Mouse (Mus musculus) brown adipose tissue, adult 24 weeks (tissue): Measurements from ENCODE around the gene Pnrc2. TPM values are rescaled to one million over a fixed set of nuclear protein-coding genes. Genes with fewer than 3 reads are reported as not detected.

Source experiments
- H3K27ac ChIP-seq: fragments of 200-500 bp; replicated peaks from 2 replicates; pipeline ENCODE4 v1.5.1; 2012; ENCODE audit warnings: low read depth, mild to moderate bottlenecking, low read length
- H3K4me1 ChIP-seq: fragments of 200-500 bp; 2 replicates; pipeline ENCODE4 v1.6.1; 2012; ENCODE audit warnings: low read length, mixed read lengths; ENCODE audit not compliant: control insufficient read depth, insufficient read depth, insufficient read length
- H3K4me3 ChIP-seq: fragments of 200-500 bp; 2 replicates; pipeline ENCODE4 v1.5.1; 2012; ENCODE audit warnings: low read depth, mild to moderate bottlenecking, low read length, moderate library complexity; ENCODE audit not compliant: insufficient read depth
- polyA plus RNA-seq: library from polyadenylated mRNA; stranded (reverse); fragments of >200 nt; gene quantifications from 2 replicates; pipeline ENCODE4 v1.2.4, GENCODE M21; 2012; ENCODE audit not compliant: missing spikeins, insufficient read depth, insufficient read length

The Pnrc2 gene
- polyA plus RNA-seq, 1 experiment = 86.4 TPM

GRCm38 (mm10) chr4:135883881-135884516, 10.3 kb upstream of the Pnrc2 start:
- Histone ChIP-seq H3K27ac (peak overlapping the region; percentile 91), H3K4me1 (peaks cover 23% of the 10 kb centered on the region), H3K4me3 (no peak overlapping the region)

DNA sequence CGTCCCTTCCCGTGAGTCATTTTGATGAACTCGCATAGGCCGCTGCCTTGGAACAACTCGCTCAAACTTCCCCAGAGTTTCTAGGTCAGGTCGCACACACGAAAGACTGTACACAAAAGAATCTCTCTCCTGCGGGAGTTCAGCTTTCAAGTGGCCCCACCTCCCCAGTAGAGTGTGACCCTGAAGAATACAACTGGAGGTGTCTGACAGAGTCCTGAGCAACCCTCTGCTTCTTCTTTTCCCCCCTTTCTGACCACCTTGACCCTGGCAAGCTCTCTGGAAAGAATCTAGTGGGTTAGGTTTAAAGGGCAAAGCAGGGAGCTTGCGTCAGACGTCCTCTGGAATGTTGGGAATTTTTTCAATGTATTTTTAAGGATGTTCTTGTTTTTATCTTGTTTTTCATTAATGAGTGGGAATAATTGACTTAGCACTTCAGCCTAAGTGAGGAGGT, 9.8 kb upstream of the Pnrc2 start:
- H3K27ac ChIP-seq = peak overlapping the region; percentile 91
- H3K4me3 ChIP-seq = no peak overlapping the region
- peaks cover 23% of the 10 kb centered on the region for H3K4me1 ChIP-seq

DNA sequence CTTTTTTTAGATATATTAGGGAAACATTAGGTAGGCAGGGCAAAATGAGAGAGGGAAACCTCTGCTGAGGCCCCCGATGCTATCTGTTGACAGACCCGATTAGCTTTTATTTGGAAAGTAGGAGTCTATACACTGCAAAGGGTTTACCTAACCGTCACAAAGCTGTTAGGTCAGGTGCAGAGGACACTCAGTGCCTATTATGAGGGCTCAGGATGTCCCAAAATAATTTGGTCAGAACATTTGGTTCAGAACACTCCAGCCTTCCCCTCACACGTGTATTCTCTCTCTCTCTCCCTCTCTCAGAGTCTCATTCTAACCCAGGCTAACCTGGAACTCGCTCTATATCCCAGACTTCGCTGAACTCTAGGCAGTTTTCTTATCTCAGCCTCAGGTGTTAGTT, 8.4 kb upstream of the Pnrc2 start:
- H3K4me3 ChIP-seq = no peak overlapping the region
- no peak overlapping the region for H3K27ac ChIP-seq
- peaks cover 24% of the 10 kb centered on the region for H3K4me1 ChIP-seq

- Histone ChIP-seq H3K27ac (no peak overlapping the region), H3K4me1 (peaks cover 29% of the 10 kb centered on the region), H3K4me3 (no peak overlapping the region)
Measured at GRCm38 (mm10) chr4:135880576-135880975, 6.9 kb upstream of the Pnrc2 start.

- H3K27ac ChIP-seq = no peak overlapping the region
- H3K4me1 ChIP-seq = peaks cover 28% of the 10 kb centered on the region
- no peak overlapping the region for H3K4me3 ChIP-seq
Measured at GRCm38 (mm10) chr4:135880018-135880417, 6.4 kb upstream of the Pnrc2 start.

DNA sequence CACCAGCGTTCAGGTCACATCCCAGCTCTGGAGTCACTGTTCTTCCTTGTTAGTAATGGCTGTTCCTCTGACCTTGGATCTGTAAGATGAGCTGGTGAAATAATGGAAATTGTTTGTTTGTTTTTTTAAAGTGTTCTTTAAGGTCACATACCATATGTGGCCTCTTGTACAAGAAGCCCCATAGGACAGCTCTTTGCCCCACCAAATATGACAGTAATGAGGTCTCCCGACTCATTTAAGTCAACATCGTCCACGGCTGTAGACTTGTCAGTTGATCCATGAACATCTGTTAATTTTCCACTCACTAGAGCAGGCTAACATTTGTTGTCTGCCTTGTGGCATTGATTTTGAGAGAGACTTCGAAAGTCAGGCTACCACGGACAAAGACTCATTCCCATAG, 5.4 kb upstream of the Pnrc2 start:
- Histone ChIP-seq H3K4me3 (no peak overlapping the region), H3K4me1 (peaks cover 30% of the 10 kb centered on the region), H3K27ac (no peak overlapping the region)

GRCm38 (mm10) chr4:135877742-135878141, 4.1 kb upstream of the Pnrc2 start:
- Histone ChIP-seq H3K4me1 (peaks cover 20% of the 10 kb centered on the region), H3K4me3 (no peak overlapping the region), H3K27ac (peak overlapping the region; percentile 50)

GRCm38 (mm10) chr4:135876583-135877020, 3.0 kb upstream of the Pnrc2 start:
- H3K4me3 ChIP-seq = peak overlapping the region; percentile 25
- H3K27ac ChIP-seq = peak overlapping the region; percentile 99
- H3K4me1 ChIP-seq = peaks cover 24% of the 10 kb centered on the region

- Histone ChIP-seq H3K27ac (peak overlapping the region; percentile 99), H3K4me3 (peak overlapping the region; percentile 25), H3K4me1 (peaks cover 24% of the 10 kb centered on the region)
Measured at GRCm38 (mm10) chr4:135875991-135876582, 2.4 kb upstream of the Pnrc2 start.

- Histone ChIP-seq H3K27ac (peak overlapping the region; percentile 99), H3K4me3 (peak overlapping the region; percentile 25; the same call in 1 of the 2 replicates), H3K4me1 (peaks cover 26% of the 10 kb centered on the region)
Measured at GRCm38 (mm10) chr4:135875546-135875945, 1.9 kb upstream of the Pnrc2 start.

- H3K27ac ChIP-seq = peak overlapping the region; percentile 99
- peak overlapping the region; percentile 61; the same call in 1 of the 2 replicates for H3K4me3 ChIP-seq
- peaks cover 28% of the 10 kb centered on the region for H3K4me1 ChIP-seq
Measured at GRCm38 (mm10) chr4:135874564-135875535, 1.2 kb upstream of the Pnrc2 start.

GRCm38 (mm10) chr4:135872589-135873391, 860 bp downstream of the Pnrc2 start:
- Histone ChIP-seq H3K27ac (peak overlapping the region; percentile 99), H3K4me1 (peaks cover 28% of the 10 kb centered on the region), H3K4me3 (peak overlapping the region; percentile 88)

DNA sequence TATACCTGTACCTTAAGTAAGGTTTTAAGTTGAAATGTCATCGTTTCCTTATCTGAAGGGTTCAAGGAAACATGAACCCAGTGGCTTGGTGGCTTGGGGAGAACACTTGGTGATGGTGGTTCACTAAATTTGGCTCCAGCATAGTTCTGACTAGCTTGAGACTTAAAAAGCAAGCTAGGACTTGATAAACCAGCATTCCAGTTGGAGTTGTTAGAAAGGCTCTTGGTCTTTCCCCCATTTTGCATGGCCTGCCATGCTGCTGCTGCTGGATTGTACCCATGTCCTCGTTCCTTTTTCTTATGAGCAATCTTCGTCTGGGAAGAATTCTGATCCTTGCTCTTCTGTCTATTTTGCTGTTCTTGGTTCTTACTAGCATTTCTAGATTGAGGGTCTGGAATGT, 1.6 kb downstream of the Pnrc2 start:
- Histone ChIP-seq H3K4me3 (peak overlapping the region; percentile 30), H3K4me1 (peaks cover 27% of the 10 kb centered on the region), H3K27ac (peak overlapping the region; percentile 22)

DNA sequence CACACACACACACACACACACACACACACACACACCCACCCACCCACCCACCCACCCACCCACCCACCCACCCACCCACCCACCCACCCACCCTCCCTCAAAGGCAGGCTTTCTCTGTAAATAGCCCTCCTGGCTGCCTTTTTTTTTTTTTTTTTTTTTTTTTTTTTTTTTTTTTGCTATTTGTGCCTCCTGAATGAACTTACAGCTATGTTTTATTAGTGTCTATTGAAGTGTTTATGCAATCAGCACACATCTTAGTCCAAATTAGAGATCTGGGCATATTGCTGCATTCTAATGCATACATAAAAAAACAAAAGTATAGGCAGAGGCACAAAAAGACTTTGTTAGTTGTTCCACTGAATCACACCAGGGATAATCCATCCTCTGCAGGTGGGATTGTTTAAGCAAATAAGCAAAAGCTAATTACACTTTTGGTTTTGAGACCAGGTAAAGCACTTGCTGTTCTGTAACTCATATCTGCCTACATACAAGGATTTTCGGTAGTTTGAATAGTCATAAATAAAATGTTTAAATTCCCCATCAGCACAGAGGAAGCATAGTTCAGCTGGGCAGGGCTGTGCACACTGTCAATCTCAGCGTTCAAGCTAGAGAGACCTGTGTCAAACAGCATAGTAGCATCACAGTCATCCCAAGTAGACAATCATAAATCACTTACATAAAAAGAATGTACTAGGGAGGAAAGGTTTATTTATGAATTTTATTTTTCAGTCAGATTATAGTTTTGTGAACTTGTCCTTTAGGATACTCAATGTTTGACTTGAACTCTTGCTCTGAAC, 3.2 kb downstream of the Pnrc2 start:
- Histone ChIP-seq H3K4me3 (no peak overlapping the region), H3K4me1 (peaks cover 19% of the 10 kb centered on the region), H3K27ac (no peak overlapping the region)
